Mouse (Mus musculus): ENCODE data around the gene Pnp.
"Not testable (repeated sequence)": the region's sequence is repeated elsewhere in the genome, so short reads cannot be mapped to it uniquely, and the experiment has no call there.

Pnp gene
- long read RNA-seq, experiment 1, transcript Pnp-201 (6 exons, 2,942 nt) = major isoform, 21 of 24 reads
- long read RNA-seq, experiment 1, partial matches to known transcripts = 3 of 24 reads
- long read RNA-seq, experiment 1, other reads (novel, unspliced or antisense) = 0 of 24 reads
- long read RNA-seq, experiment 2, transcript Pnp-201 (6 exons, 2,942 nt) = major isoform, 18 of 23 reads
- long read RNA-seq, experiment 2, partial matches to known transcripts = 4 of 23 reads
- long read RNA-seq, experiment 2, other reads (novel, unspliced or antisense) = 1 of 23 reads

DNA sequence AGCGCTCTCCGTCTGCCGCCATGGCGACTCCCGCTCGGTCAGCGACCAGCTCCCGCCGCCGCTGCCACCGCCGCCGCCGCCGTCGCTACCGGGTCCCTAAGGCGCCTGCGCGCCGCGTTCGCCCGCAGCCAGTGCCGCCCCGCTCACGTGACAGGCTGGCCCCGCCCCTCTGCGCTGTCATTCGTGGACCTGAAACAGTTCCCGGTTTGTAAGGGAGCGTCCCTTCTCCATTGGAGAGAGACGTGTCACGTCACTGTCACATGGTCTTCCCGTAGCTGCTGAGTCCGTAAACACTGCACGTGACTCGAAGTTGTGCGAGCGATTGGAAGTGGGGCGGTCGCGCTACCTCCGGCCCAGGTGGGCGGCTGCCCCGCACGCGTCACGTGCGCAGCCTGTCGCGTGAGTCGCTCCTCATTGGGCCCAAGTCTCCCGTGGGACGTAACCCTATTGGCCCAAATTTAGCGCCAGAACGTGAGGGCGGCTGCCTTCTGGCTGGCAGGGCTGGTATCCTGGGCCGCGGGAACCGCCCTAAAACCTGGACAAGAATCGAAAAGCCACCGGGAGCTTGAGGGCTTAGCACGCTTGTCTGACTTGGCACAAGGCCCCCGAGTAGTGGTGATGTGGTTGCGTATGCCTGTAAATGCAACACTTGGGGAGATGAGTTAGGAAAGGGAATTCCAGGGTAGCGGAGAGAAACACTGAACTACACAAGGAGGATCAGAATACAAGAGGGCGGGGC lies at the start of gene Pnp, which contains the start of gene Pip4p1:
TSS of gene Pnp (plus strand) at position 329 of the 739 bp plus-strand sequence.
TSS of gene Pip4p1 (minus strand) at position 103 of the 739 bp plus-strand sequence.
- intact Hi-C loops (cut with DNase I) = loop anchor here (5.0 kb wide), 1 partner anchor 59 kb away; the partner anchor contains the start of gene Tep1

DNA sequence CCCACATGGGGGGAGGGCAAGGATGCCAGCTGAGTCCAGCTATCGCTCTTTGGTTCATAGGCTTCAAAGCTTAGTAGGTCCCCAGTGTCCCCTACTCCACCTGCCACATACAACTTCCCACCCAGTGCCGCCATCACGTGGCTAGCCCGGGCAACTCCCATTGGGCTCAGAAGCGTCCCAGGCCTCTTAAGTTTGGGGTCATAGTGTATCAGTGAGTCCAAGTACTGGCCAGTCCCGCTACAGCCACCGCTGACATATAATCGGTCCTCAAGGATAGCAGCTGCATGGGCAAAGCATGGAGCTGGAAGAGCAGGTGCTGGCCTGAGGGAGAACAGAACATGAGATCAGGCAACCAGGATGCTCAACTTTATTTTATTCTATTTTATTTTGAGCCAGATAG lies 39.3 kb upstream of the Pnp start:
- intact Hi-C loops (cut with DNase I) = no loop called here

DNA sequence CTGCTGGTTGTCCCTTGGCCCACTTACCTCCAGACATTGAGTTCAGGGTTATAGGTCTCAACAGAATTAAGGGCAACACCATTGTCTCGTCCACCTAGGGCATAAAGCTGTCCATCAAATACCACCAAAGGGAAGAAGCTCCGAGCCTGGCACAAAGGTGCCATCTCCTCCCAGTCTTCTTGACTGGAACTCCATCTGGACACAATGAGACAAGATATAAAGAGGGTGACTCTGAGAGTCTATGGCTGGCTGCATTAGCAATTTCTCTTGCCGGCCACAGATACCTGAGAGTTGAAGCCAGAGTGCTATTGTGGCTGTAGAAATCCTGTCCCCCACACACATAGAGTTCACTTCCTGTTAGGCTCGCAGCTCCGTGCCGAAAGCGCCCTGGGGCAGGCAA lies 38.8 kb upstream of the Pnp start:
- intact Hi-C loops (cut with DNase I) = no loop called here

DNA sequence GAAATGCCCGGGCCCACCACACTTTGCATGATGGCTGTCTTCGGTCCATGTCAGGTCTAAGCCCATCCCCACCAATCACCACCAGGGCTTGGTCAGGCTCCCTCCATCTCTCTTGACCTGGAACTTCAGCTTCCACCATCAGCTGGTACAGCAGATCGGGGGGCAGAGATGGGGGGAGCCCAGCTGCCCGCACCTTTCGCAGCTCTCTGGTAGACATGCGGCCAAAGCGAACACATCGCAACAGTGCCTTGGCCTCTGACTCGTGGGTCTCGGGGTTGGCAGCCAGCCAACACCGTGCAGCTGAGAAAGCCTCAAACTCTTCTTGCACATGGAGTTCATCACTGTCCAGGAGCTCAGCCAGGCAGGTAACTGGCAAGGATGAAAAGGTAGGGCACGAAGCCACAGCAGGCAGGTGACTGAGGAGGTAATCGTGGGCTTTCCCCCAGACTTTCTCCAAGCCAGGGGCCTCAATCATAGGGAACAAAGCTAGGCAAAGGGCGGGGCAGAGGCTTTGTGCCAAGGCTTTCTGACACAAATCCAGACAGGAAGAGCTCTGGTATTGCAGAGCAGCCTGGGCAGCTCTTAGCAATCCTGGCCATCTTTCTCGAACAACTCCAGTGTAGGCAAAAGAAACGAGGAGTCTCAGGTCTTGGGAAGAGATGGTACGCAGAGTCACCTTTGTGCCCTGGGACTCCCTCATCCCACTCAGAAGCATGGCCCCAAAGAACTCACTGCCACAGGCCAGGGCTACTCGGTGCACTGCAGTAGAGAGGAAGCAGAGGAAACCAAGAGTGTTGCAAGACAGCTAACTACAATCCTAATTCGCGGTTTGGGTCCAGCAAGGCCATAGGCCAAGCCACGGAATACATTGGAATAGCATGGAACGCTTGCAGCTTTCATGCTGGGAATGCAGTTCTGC lies 38.1 kb upstream of the Pnp start:
- intact Hi-C loops (cut with DNase I) = no loop called here

DNA sequence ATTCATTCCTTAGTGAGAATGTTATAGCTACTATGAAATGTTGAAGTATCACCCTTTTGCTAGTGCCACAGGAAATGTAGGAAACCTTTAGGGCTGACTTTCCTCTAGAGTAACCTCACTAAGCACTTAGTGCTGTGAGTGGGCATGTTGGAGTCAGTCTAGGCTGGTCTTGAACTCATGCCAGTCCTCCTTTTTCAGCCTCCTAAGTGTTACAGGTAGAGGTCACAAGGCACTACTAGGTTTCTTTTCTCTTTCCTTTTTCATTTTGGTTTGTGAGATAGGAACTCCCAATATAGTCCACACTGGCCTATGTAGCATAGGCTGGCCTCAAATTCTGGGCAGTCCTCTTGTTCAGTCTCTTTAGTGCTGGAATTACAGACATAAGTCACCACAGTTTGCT lies 35.5 kb upstream of the Pnp start:
- intact Hi-C loops (cut with DNase I) = no loop called here

GRCm38 (mm10) chr14:50895985-50896746 lies 34.7 kb upstream of the Pnp start:
- intact Hi-C loops (cut with DNase I) = no loop called here

DNA sequence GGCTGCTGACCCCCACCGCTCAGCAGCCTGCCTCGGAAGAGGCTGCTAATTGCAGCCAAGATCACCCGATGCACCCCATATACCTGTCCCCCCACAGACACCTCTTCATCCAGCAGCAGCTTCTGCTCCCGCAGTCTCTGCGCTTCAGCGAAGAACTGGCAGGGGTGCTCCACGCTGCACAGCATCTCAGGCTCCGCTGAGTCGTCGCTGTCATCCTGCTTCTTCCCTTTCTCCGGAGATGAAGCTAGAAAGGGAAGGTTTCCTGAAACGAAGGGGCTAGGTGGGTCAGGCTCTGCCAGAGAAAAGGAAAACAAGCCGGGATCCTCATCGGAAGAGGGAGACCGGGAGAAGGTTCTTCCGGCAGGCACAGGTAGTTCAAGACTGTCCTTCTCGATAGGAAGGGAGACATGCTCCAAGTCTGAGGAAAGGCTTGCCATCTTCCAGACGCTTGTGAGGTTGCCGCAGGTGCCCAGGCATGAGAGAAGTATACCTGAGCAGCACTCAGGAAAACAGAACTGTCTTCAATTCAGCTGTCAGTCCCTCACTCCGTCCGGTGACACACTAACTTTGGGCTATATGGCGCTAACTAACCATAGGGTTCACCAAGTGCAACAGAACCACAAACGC lies 34.0 kb upstream of the Pnp start:
- intact Hi-C loops (cut with DNase I) = no loop called here

DNA sequence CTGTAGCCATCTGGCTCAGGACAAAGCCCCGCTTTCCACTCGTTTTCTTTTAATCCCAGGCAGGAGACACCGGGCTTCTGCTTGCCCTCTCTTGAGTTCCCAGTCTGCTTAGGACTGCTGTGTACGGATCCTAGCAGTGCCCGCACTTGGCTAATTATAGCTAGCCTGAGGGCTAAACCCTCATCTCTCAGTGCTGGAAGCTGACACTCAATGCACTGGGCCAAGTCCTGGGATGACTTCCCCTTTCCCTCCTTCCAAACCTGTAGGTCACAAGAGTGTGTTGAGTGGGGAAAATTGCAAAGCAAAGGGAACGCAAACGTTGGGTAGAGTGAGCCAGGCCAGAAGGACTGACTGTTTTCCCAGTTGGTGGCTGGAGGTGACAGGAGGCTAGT lies 33.5 kb upstream of the Pnp start, which contains the start of gene Klhl33:
TSS of gene Klhl33 (minus strand) at position 134 of the 392 bp plus-strand sequence.
- intact Hi-C loops (cut with DNase I) = no loop called here

DNA sequence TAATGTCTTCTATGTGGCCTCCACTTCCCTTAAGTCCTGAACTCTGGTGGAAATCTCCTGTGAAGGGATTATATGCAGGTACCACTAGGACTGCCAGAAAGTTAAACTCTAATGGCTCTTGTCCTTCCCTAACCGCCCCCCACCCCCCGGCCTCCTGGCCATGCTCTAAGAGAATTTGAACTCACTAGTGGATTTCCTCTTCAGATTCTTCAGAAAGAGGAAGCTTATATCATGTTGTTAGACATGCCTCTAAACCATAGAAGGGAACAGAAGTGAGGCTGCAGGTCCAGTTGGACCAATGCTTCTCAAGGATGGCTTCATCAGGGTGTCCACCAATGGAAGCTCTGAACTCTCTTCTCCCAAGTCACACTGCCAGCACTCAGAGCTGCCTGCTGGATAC lies 32.9 kb upstream of the Pnp start:
- intact Hi-C loops (cut with DNase I) = not testable (repeated sequence)

DNA sequence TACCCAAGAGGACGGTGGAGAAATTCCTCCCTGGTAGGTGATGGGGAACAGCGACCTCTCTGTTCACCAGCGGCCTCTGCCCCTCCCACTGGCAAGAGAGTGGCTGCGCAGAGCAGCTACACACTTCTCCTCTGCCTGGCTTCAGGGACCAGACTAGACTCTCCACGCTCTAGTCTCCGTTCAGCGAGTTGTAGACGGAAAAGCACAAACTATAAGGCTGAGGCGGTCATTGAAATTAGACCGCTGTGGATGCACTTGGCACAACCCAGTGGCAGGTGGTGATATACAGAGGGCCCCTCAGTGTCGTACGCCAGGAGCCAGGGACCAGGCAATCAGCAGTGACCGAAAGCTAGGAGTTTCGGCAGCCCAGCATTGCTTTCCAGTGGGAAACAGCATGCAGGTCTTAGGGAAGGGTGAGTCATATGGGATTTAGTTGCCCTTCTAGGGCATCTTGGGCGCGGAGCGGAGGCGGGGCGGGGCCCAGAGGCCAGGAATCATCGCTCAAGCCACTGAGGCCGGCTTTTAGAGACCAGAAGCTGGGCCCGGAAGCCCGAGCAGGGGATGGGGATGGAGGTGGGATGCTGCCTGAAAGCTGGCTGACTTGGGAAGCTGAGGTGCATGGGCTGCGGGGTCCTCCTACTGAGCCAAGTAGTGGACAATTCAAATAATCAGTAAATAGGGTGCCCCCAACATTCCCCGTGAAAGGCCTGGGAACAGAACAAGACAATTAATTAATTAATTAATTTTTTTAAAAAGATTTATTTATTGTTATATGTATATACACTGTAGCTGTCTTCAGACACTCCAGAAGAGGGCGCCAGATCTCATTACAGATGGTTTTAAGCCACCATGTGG lies 26.7 kb upstream of the Pnp start:
- intact Hi-C loops (cut with DNase I) = no loop called here

- intact Hi-C loops (cut with DNase I) = no loop called here
These were observed 26.1 kb upstream of the Pnp start for GRCm38 (mm10) chr14:50904828-50905129.

DNA sequence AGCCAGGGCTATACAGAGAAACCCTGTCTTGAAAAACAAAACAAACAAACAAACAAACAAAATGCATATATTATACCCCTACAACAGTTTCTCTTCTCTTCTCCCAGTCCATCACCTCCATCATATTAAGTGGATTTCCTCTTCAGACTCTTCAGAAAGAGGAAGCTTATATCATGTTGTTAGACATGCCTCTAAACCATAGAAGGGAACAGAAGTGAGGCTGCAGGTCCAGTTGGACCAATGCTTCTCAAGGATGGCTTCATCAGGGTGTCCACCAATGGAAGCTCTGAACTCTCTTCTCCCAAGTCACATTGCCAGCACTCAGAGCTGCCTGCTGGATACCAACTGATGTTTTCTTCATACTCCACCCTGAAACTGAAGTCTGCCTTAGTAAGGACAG lies 25.6 kb upstream of the Pnp start:
- intact Hi-C loops (cut with DNase I) = not testable (repeated sequence)

DNA sequence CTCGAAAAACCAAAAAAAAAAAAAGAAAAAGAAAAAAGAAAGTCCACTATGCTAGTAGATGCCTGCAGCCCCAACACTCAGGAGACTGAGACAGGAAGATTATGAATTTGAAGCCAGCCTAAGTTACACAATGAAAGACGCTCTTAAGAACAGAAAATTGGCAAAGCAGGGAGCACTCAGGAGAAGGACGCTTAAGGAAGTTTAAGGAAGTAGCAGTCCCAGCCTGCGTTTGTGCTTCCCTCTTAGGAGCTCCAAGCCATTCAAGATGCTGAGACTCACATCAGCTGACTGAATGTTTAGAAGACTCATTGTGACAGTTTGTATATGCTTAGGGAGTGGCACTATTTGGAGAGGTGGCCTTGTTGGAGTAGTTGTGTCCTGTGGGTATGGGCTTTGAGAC lies 22.8 kb upstream of the Pnp start:
- intact Hi-C loops (cut with DNase I) = no loop called here

DNA sequence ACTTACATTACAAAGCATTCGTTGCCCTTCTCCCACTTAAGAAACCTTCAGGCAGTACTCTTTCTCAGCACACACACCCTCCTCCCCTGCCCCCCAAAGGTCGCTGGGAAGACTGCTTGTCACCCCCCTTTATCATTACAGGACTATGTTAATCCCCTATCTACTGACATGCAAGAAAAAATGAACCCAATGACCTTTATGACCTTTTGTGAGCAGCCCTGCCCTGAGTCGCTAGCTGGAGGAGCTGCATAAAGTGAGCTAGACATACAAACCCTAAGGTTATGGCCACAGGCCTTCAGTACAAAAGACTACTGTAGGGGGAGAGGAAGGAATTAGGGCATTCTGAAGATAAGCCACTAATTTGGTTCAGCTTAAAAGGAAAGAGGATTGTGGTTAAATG lies 19.5 kb upstream of the Pnp start:
- intact Hi-C loops (cut with DNase I) = no loop called here

GRCm38 (mm10) chr14:50923437-50923836 lies 7.4 kb upstream of the Pnp start:
- intact Hi-C loops (cut with DNase I) = loop anchor here (10.0 kb wide), 1 partner anchor 119 kb away; the partner anchor contains the start of genes Ccnb1ip1 and Parp2

GRCm38 (mm10) chr14:50924281-50925064 lies 6.4 kb upstream of the Pnp start, which contains the start of the genes Osgep and Apex1:
TSS of gene Osgep (minus strand) at chr14:50924893.
TSS of gene Apex1 (plus strand) at chr14:50924968.
- intact Hi-C loops (cut with DNase I) = loop anchor here (10.0 kb wide), 1 partner anchor 120 kb away; the partner anchor contains the start of genes Ccnb1ip1 and Parp2

DNA sequence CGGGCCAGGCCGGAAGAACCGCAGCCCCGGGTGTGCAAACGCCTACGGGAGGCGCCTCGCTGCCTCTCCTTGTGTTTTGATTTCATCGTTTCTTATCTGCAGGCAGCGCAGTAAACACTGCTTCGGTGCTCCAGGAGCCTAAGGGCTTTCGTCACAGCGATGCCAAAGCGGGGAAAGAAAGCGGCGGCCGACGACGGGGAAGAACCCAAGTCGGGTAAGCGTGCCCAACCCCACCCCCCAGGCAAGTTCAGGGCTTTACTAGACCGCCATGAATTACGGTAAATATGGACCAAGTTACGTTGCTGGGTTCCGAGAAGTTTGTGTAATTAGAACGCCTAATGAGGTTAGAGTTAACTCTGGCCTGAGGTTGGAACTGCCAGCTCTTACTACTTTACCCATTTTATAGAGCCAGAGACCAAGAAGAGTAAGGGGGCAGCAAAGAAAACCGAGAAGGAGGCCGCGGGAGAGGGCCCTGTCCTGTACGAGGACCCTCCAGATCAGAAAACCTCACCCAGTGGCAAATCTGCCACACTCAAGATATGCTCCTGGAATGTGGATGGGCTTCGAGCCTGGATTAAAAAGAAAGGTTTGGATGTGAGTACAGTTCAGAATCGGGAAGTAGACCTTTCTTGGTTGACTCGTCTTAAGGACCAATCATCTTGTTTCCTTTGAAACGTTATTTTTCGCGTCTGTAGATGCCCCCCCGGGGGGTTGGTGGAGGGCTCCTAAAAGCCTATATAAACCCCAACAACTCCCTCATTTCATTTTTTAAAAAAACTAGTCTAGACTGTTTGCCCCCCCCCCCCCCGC lies 5.6 kb upstream of the Pnp start:
- intact Hi-C loops (cut with DNase I) = loop anchor here (10.0 kb wide), 1 partner anchor 121 kb away; the partner anchor contains the start of genes Ccnb1ip1 and Parp2

Measured in adrenal gland (tissue).